Mouse (Mus musculus): ENCODE data around the gene Srp9.

Gene Srp9

GRCm38 (mm10) chr1:182124506-182124905, at the start of gene Srp9:
Gene Srp9 (plus strand): TSS chr1:182124737.
- peak; percentile 99 for DNase-seq

- peak; percentile 87 for DNase-seq
Measured at GRCm38 (mm10) chr1:182081744-182082419, 42.7 kb upstream of the Srp9 start.

- DNase-seq = no peak
Measured at GRCm38 (mm10) chr1:182083459-182083858, 41.1 kb upstream of the Srp9 start.

GRCm38 (mm10) chr1:182086759-182087158, 37.8 kb upstream of the Srp9 start:
- no peak for DNase-seq

- no peak for DNase-seq
Measured at GRCm38 (mm10) chr1:182087351-182087750, 37.2 kb upstream of the Srp9 start.

GRCm38 (mm10) chr1:182087753-182088633, 36.5 kb upstream of the Srp9 start:
- DNase-seq = no peak

GRCm38 (mm10) chr1:182088844-182089418, 35.6 kb upstream of the Srp9 start:
- DNase-seq = no peak

- DNase-seq = no peak
Measured at GRCm38 (mm10) chr1:182089600-182090297, 34.8 kb upstream of the Srp9 start.

- no peak for DNase-seq
Measured at GRCm38 (mm10) chr1:182090298-182090677, 34.2 kb upstream of the Srp9 start.

- DNase-seq = no peak
Measured at GRCm38 (mm10) chr1:182091261-182091660, 33.3 kb upstream of the Srp9 start.

- no peak for DNase-seq
Measured at GRCm38 (mm10) chr1:182091746-182092412, 32.7 kb upstream of the Srp9 start.

- no peak for DNase-seq
Measured at GRCm38 (mm10) chr1:182092413-182092800, 32.1 kb upstream of the Srp9 start.

- no peak for DNase-seq
Measured at GRCm38 (mm10) chr1:182093407-182093806, 31.1 kb upstream of the Srp9 start.

GRCm38 (mm10) chr1:182094473-182095136, 29.9 kb upstream of the Srp9 start:
- no peak for DNase-seq

GRCm38 (mm10) chr1:182095240-182095741, 29.2 kb upstream of the Srp9 start:
- no peak for DNase-seq

GRCm38 (mm10) chr1:182096707-182097106, 27.8 kb upstream of the Srp9 start:
- DNase-seq = no peak

- no peak for DNase-seq
Measured at GRCm38 (mm10) chr1:182099062-182099461, 25.5 kb upstream of the Srp9 start.

GRCm38 (mm10) chr1:182100403-182100802, 24.1 kb upstream of the Srp9 start:
- DNase-seq = no peak

- DNase-seq = no peak
Measured at GRCm38 (mm10) chr1:182101468-182101867, 23.1 kb upstream of the Srp9 start.

- DNase-seq = no peak
Measured at GRCm38 (mm10) chr1:182102706-182103105, 21.8 kb upstream of the Srp9 start.

- DNase-seq = no peak
Measured at GRCm38 (mm10) chr1:182103436-182103835, 21.1 kb upstream of the Srp9 start.

GRCm38 (mm10) chr1:182105023-182105422, 19.5 kb upstream of the Srp9 start:
- no peak for DNase-seq
